Mouse (Mus musculus) T-helper 1 cell (primary cell): ENCODE results near the gene Zfp704.

Experiments used
- in situ Hi-C: fragments of 300-600 bp; cut with MboI, MseI; formaldehyde crosslinking; loops from one replicate; pipeline ENCODE4 v1.15.1; 2025; ENCODE audit warnings: high pct_unique_total_duplicates

Zfp704 gene

GRCm38 (mm10) chr3:9609581-9610341 is at the start of gene Zfp704:
Zfp704 (minus strand) TSS chr3:9610085.
- in situ Hi-C loops = loop anchor here (5.0 kb wide), 1 partner anchor 83 kb away; no protein-coding TSS in a partner anchor

GRCm38 (mm10) chr3:9633036-9634005 is 23.4 kb upstream of the Zfp704 start:
- in situ Hi-C loops = no loop called here

GRCm38 (mm10) chr3:9629951-9630350 is 20.1 kb upstream of the Zfp704 start:
- in situ Hi-C loops = no loop called here

- in situ Hi-C loops = no loop called here
Measured at GRCm38 (mm10) chr3:9628041-9628440, 18.2 kb upstream of the Zfp704 start.

GRCm38 (mm10) chr3:9626149-9626548 is 16.3 kb upstream of the Zfp704 start:
- in situ Hi-C loops = no loop called here

- in situ Hi-C loops = no loop called here
Measured at GRCm38 (mm10) chr3:9620611-9621010, 10.7 kb upstream of the Zfp704 start.

- in situ Hi-C loops = no loop called here
Measured at GRCm38 (mm10) chr3:9619562-9620275, 9.8 kb upstream of the Zfp704 start.

GRCm38 (mm10) chr3:9617101-9617500 is 7.2 kb upstream of the Zfp704 start:
- in situ Hi-C loops = no loop called here

GRCm38 (mm10) chr3:9614676-9615075 is 4.8 kb upstream of the Zfp704 start:
- in situ Hi-C loops = loop anchor here (5.0 kb wide), 1 partner anchor 78 kb away; no protein-coding TSS in a partner anchor

GRCm38 (mm10) chr3:9614011-9614410 is 4.1 kb upstream of the Zfp704 start:
- in situ Hi-C loops = loop anchor here (5.0 kb wide), 1 partner anchor 78 kb away; no protein-coding TSS in a partner anchor

GRCm38 (mm10) chr3:9611226-9611625 is 1.3 kb upstream of the Zfp704 start:
- in situ Hi-C loops = loop anchor here (5.0 kb wide), 1 partner anchor 81 kb away; no protein-coding TSS in a partner anchor

- in situ Hi-C loops = loop anchor here (5.0 kb wide), 1 partner anchor 82 kb away; no protein-coding TSS in a partner anchor
Measured at GRCm38 (mm10) chr3:9610426-9610825, 541 bp upstream of the Zfp704 start.

GRCm38 (mm10) chr3:9608906-9609580 is 842 bp downstream of the Zfp704 start:
- in situ Hi-C loops = no loop called here

GRCm38 (mm10) chr3:9608441-9608905 is 1.4 kb downstream of the Zfp704 start:
- in situ Hi-C loops = no loop called here

- in situ Hi-C loops = no loop called here
Measured at GRCm38 (mm10) chr3:9607686-9608085, 2.2 kb downstream of the Zfp704 start.

- in situ Hi-C loops = no loop called here
Measured at GRCm38 (mm10) chr3:9605784-9606706, 3.8 kb downstream of the Zfp704 start.

- in situ Hi-C loops = no loop called here
Measured at GRCm38 (mm10) chr3:9604941-9605340, 4.9 kb downstream of the Zfp704 start.

GRCm38 (mm10) chr3:9603866-9604265 is 6.0 kb downstream of the Zfp704 start:
- in situ Hi-C loops = no loop called here

GRCm38 (mm10) chr3:9600577-9600976 is 9.3 kb downstream of the Zfp704 start:
- in situ Hi-C loops = no loop called here
